Mouse (Mus musculus): Measurements from ENCODE around the gene Zfp987.

Gene Zfp987

GRCm38 (mm10) chr4:146173378-146174226, 76.5 kb downstream of the Zfp987 start:
- DNase-seq (ENCODE audit: extremely low spot score, low spot score), result peak; percentile 12

All from neural tube, embryonic 10.5 days (tissue).